Comparison of ENCODE assay signal across 8 mouse cellular contexts in the genomic region with DNA sequence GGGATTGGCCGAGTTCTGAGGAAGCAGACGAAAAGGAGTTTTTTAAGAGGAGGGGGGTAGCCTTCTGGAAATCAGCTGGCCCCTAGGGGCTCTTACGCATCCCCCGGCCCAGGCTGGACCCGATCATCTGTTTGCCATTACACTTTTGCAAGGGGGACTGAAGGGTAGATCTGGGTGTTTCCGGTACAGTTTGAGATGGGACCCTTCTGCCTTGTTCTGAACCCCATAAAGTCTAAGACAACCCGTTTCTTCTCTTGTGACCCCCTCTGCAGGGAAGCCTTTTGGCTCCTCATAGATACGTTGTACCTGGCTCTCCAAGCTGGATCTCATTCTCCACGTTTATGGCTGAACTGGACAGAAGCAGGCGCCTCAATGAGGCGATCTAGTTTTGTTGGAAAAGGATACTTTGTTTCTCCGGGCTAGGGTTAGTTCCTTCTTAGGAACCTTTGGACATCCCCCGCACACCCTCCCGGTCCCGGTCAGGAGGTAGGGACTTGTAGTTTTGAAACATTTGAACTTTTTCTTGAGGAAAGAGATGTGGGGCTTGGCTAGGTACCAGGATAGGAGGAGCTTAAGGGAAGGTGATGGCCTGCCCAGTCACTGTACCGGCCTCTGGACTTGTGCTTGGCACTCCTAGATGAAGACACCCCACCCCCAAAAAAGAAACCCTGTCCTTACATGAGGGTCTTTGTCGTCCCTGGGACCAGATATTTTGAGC. TPM values are rescaled to one million over a fixed set of nuclear protein-coding genes. Genes with fewer than 3 reads are reported as not detected.
A peak's percentile ranks its signal among the peaks of the same experiment; 100 is the strongest.
DNase-seq lines count a peak whose midpoint lies in the region; ATAC-seq and TF ChIP-seq lines count a peak whose summit lies in the region.

No protein-coding gene starts in this region.

- H3K4me1 ChIP-seq in E14TG2a.4 (replicated peaks; ENCODE audit: low read depth, low read length): peaks cover 70% of the 10 kb centered on the region
- peaks cover 47% of the 10 kb centered on the region for H3K4me1 ChIP-seq in forebrain, embryonic 13.5 days

- H3K9ac ChIP-seq in forebrain, embryonic 13.5 days: peak overlapping the region; percentile 98

- TF ChIP-seq CTCF in E14TG2a.4 (conservative IDR thresholded peaks at IDR 0.05; ENCODE audit: low read length): no peak

- DNase-seq in 3T3-L1 (ENCODE audit: low read depth, low spot score) (peak; percentile 85), MN1 (ENCODE audit: low spot score) (no peak)
- DNase-seq in kidney, adult 8-10 months: peak; percentile 91 to 92
- DNase-seq in lung, postnatal 14 days: peak; percentile 56
- no peak for DNase-seq in right cerebral cortex, postnatal 25 days
- DNase-seq in retina, postnatal 1 day: no peak

- WGBS in forebrain, embryonic 13.5 days: 5% methylated on average over 17 of the region's 17 CpGs

- peak overlapping the region; percentile 97 for H3K27ac ChIP-seq in forebrain, embryonic 13.5 days

- H3K36me3 ChIP-seq in E14TG2a.4 (ENCODE audit: insufficient read depth, low read length): peaks cover 16% of the 10 kb centered on the region
- H3K36me3 ChIP-seq in forebrain, embryonic 13.5 days (ENCODE audit: poor library complexity, severe bottlenecking): no peaks in the 10 kb centered on the region

- H3K4me3 ChIP-seq in E14TG2a.4 (replicated peaks; ENCODE audit: low read length): peak overlapping the region; percentile 98
- H3K4me3 ChIP-seq in forebrain, embryonic 13.5 days: peak overlapping the region; percentile 94

- no peaks in the 10 kb centered on the region for H3K27me3 ChIP-seq in E14TG2a.4 (ENCODE audit: insufficient read depth, low read length)
- H3K27me3 ChIP-seq in forebrain, embryonic 13.5 days: no peaks in the 10 kb centered on the region

- no peak for ATAC-seq in forebrain, embryonic 13.5 days

- H3K9me3 ChIP-seq in E14TG2a.4 (ENCODE audit: low read length): no peaks in the 10 kb centered on the region
- no peaks in the 10 kb centered on the region for H3K9me3 ChIP-seq in forebrain, embryonic 13.5 days (replicated peaks)

- peak overlapping the region; percentile 66 for H3K4me2 ChIP-seq in forebrain, embryonic 13.5 days

RNA-seq across cellular contexts. Expression of gene Lasp1, which starts 2.0 kb away (rescaled TPM):
- polyA plus RNA-seq in forebrain, embryonic 13.5 days (2015; fragmentation: Nextera tagmentation; extraction: Ambion mirVana): 95.3 and 109 TPM in 2 replicates

RNA-seq across cellular contexts. Expression of gene Rpl23, which starts 18.6 kb away (rescaled TPM):
- polyA plus RNA-seq in forebrain, embryonic 13.5 days (2015; fragmentation: Nextera tagmentation; extraction: Ambion mirVana): 386 and 461 TPM in 2 replicates

RNA-seq across cellular contexts. Expression of gene 1700001P01Rik, which starts 25.1 kb away (rescaled TPM):
- polyA plus RNA-seq in forebrain, embryonic 13.5 days (2015; fragmentation: Nextera tagmentation; extraction: Ambion mirVana): 0.62 and 0.76 TPM in 2 replicates

RNA-seq across cellular contexts. Expression of gene Cwc25, which starts 34.5 kb away (rescaled TPM):
- 18.0 and 20.1 TPM in 2 replicates for polyA plus RNA-seq in forebrain, embryonic 13.5 days (2015; fragmentation: Nextera tagmentation; extraction: Ambion mirVana)

RNA-seq across cellular contexts. Expression of gene B230217C12Rik, which starts 39.7 kb away (rescaled TPM):
- polyA plus RNA-seq in forebrain, embryonic 13.5 days (2015; fragmentation: Nextera tagmentation; extraction: Ambion mirVana): 17.4 and 18.7 TPM in 2 replicates

Comparison
In these comparisons a context has a peak if more than half of its experiments do, and no peak if none do; other contexts are left out.
1. DNase-seq: peak in 3T3-L1 (single experiment), kidney, adult 8-10 months (2 of 2) and lung, postnatal 14 days (single experiment); none in right cerebral cortex, postnatal 25 days (single experiment), MN1 (single experiment) and retina, postnatal 1 day (single experiment).